Mouse (Mus musculus) naive thymus-derived CD4-positive, alpha-beta T cell, adult 5 months (primary cell): ENCODE measurements around the gene Sac3d1. TPM values are rescaled to one million over a fixed set of nuclear protein-coding genes. Genes with fewer than 3 reads are reported as not detected.

Source experiments
- polyA plus RNA-seq: library from polyadenylated mRNA; unstranded; fragments of 100-300 nt; shearing (Covaris generic); gene quantifications from one replicate; pipeline ENCODE4 v1.2.1, GENCODE M21; 2017

The Sac3d1 gene
- polyA plus RNA-seq = 13.0 TPM

GRCm38 (mm10) chr19:6117986-6118676, at the start of gene Sac3d1:
Gene Sac3d1 (minus strand): TSS chr19:6118650.

DNA sequence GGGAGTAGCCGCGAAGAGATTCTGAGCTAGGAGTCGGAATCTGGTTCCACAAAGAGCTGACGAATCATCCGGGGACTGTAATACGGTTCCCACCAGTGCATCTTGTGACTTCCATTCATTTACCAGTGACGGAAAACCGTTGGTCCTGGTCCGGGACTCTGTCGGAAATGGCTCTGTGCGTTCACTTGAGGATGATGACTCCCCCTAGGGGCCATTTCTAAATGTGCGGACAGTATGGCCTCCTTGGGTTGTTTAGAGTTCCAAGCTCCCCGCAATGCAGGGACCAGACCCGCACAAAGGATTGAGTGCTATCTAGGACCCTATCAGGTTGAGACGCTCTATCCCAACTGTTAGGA, 22.9 kb upstream of the Sac3d1 start, which contains the start of gene Arl2:
Arl2 (minus strand) TSS at position 155 of the 356 bp plus-strand sequence.

DNA sequence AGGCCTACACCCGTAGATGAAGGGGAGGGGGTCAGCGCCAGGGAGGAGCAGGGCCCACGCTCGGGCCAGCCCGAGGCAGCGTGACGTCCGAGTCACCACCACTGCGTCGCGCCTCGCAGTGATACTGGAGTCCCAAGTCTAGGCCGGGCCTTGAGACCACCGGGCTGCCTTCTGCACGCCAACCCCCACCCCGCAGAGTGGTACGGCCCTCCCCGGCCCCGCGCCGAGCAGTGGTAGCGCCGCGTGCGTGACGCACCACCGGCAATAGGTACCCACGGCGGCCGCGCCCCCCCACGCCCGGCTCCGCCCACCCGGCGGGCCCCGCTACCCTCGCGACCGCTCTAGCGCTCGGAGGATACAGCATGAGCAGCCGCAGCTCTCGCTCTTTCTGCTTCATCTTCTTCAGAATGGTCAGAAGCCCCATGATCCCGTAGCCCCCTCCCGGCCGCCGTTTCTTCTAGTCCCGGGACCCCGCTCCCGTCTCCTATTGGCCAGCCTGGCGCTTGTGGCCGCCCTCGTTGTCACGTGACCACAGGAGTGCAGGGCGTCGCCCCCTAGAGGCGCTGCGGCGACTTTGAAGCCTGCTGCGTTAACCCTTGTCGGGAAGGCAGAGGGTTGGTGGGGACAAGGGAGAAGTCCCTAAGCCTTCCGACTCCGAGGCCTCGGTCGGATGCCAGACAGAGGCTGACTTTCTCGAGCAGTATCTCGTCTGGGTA, 22.4 kb upstream of the Sac3d1 start, which contains the start of gene Batf2:
Batf2 (plus strand) TSS at position 306 of the 716 bp plus-strand sequence.

GRCm38 (mm10) chr19:6127760-6128341, 9.4 kb upstream of the Sac3d1 start, which contains the start of gene Snx15:
Gene Snx15 (minus strand): TSS chr19:6128304.

DNA sequence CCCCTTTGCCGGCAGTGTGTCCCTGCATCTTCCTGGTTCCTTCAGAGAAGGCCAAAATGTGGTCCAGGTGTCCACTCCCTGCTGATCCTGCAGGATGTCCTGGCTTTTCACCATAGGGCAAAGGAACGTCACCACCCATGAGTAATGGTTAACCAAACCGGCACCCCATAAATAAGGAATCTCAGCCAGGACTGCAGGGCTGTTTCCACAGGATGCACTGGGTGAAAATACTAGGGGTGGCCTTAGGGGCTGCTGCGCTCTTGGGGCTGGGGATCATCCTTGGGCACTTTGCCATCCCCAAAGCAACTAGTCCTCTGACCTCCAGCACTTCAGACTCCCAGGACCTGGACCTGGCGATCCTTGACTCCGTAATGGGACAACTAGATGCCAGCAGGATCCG, 12.9 kb downstream of the Sac3d1 start, which contains the start of gene Naaladl1:
Naaladl1 (plus strand) TSS at position 197 of the 400 bp plus-strand sequence.

DNA sequence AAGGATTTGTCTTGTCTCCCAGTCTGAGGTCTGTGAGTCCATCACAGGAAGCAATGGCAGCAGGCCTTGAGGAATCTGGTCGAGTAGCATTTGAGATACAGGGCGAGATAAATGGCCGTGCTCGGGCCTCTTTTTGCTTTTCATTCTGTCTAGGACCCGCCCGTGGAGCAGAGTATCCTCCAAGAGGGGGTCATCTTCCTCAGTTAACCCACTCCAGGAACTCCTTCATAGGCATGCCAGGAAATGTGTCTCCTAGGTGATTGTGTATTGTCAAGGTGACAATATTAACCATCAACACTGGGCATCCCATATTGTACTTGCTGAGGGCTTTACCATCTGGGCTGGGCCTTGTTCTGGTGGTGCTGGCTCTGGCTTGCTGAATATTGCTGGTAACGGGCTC, 24.3 kb downstream of the Sac3d1 start, which contains the start of gene AC131692.1:
AC131692.1 (plus strand) TSS at position 301 of the 400 bp plus-strand sequence.

GRCm38 (mm10) chr19:6084478-6085248, 33.8 kb downstream of the Sac3d1 start, which contains the start of the genes Zfpl1 and Cdca5:
Gene Zfpl1 (minus strand): TSS chr19:6084956.
Gene Cdca5 (plus strand): TSS chr19:6084983.

GRCm38 (mm10) chr19:6082156-6082555, 36.3 kb downstream of the Sac3d1 start, which contains the start of gene Gm28374:
Gene Gm28374 (minus strand): TSS chr19:6082256.

GRCm38 (mm10) chr19:6079983-6080480, 38.4 kb downstream of the Sac3d1 start, which contains the start of gene Tmem262:
Gene Tmem262 (plus strand): TSS chr19:6080033.

DNA sequence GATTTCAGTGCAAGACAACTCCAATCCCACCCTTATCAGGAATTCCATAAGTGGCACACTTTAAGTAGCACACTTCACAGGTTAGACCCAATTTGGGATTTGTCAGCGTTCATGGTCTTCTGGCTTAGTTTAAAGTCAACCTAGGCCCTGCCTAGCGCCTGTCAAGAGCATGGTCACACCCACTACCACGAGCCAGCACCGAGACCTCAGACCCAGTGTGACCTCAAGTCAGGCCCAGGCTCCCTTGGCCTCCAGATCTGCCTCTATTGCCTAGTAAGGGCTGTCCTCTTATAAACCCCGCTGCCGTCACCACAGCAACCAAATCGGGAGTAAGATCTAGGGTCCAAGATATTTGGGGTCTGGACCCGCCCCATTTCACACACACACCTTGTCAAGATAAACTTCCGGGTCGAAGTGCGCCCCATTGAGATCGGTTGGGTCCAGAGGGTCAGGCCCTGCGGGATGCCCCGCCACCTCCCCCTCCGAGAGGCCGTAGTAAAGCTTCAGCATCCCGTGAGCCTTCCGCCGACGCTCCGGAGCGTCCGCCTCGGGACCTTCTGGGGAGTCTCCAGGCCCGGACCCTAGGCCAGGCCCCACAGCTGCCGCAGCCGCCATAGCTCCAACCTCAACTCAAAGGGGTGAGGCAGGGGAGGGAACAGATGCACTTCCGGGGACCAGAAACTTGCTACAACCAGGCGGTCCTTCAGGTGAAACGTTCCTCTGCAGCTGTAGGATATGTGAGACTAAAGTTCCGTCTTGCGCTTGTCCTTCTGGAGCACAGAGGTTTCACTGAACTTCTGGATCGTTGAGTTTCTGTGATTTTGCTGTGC, 41.7 kb downstream of the Sac3d1 start, which contains the start of gene Vps51:
Vps51 (minus strand) TSS at position 668 of the 830 bp plus-strand sequence.

DNA sequence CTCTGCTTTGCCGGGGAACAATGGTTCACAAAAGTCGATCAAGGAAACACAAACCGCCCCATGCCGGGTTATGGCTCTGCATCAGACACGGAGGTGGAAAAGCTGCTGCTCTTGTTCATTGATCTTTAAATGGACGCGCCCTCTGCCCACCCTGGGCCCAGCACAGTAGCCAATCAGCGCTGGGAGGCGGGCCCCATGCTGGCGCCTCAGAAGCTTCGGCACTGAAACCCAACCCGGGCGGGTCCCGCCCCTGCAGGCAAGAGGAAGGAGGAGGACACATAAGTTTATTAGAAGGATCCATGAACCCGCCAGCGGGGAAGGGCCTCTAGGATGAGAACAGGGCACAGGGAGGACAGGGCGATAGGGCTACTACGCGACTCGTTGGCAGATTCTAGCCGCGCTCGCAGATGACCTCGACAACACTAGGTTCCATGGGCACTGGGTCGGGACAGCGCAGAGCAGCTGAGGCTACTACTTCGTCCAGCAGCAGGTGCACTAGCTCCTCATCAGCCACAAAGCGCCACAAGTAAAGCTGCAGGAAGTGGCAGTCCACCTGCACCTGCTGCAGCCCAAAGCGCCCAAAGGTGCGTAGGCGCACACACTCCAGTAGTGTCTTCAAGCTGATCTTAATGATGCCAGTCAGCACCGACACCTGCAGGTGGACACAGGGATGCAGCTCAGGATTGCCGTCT, 50.6 kb downstream of the Sac3d1 start, which contains the start of gene Tm7sf2:
Tm7sf2 (minus strand) TSS at position 650 of the 692 bp plus-strand sequence.

Other genes with a start within 250 kb of the Sac3d1 start
- gene Frmd8, start 243.4 kb downstream of the Sac3d1 start, polyA plus RNA-seq = 168 TPM
- 15.7 TPM for gene Slc25a45, start 240.8 kb downstream of the Sac3d1 start, polyA plus RNA-seq
- 0.55 TPM for gene Tigd3, start 224.5 kb downstream of the Sac3d1 start, polyA plus RNA-seq
- gene Dpf2, start 205.6 kb downstream of the Sac3d1 start, polyA plus RNA-seq = 128 TPM
- gene Cdc42ep2, start 193.8 kb downstream of the Sac3d1 start, polyA plus RNA-seq = 0.14 TPM
- 51.0 TPM for gene Pola2, start 154.4 kb downstream of the Sac3d1 start, polyA plus RNA-seq
- not detected for gene Slc22a20, start 132.5 kb downstream of the Sac3d1 start, polyA plus RNA-seq
- 53.1 TPM for gene Capn1, start 102.8 kb downstream of the Sac3d1 start, polyA plus RNA-seq
- gene Syvn1, start 72.1 kb downstream of the Sac3d1 start, polyA plus RNA-seq = 69.3 TPM
- gene Mrpl49, start 60.9 kb downstream of the Sac3d1 start, polyA plus RNA-seq = 37.0 TPM
- gene Fau, start 60.8 kb downstream of the Sac3d1 start, polyA plus RNA-seq = 1,034 TPM
- gene Znhit2, start 57.5 kb downstream of the Sac3d1 start, polyA plus RNA-seq = 20.1 TPM
- gene Tm7sf2, start 50.3 kb downstream of the Sac3d1 start, polyA plus RNA-seq = 15.6 TPM
- 109 TPM for gene Vps51, start 41.4 kb downstream of the Sac3d1 start, polyA plus RNA-seq
- not detected for gene Tmem262, start 38.6 kb downstream of the Sac3d1 start, polyA plus RNA-seq
- gene Gm28374, start 36.4 kb downstream of the Sac3d1 start, polyA plus RNA-seq = 0.80 TPM
- 27.6 TPM for gene Zfpl1, start 33.7 kb downstream of the Sac3d1 start, polyA plus RNA-seq
- 0.58 TPM for gene Cdca5, start 33.7 kb downstream of the Sac3d1 start, polyA plus RNA-seq
- not detected for gene AC131692.1, start 24.2 kb downstream of the Sac3d1 start, polyA plus RNA-seq
- gene Naaladl1, start 12.9 kb downstream of the Sac3d1 start, polyA plus RNA-seq = not detected
- 41.7 TPM for gene Snx15, start 9.7 kb upstream of the Sac3d1 start, polyA plus RNA-seq
- gene Batf2, start 22.3 kb upstream of the Sac3d1 start, polyA plus RNA-seq = not detected
- gene Arl2, start 22.9 kb upstream of the Sac3d1 start, polyA plus RNA-seq = 23.4 TPM
- gene Majin, start 65.7 kb upstream of the Sac3d1 start, polyA plus RNA-seq = not detected
- gene Gpha2, start 107.7 kb upstream of the Sac3d1 start, polyA plus RNA-seq = not detected
- gene Ppp2r5b, start 117.2 kb upstream of the Sac3d1 start, polyA plus RNA-seq = 22.5 TPM
- gene Atg2a, start 123.0 kb upstream of the Sac3d1 start, polyA plus RNA-seq = 91.9 TPM
- gene Ehd1, start 158.1 kb upstream of the Sac3d1 start, polyA plus RNA-seq = 15.0 TPM
- 0.21 TPM for gene Cdc42bpg, start 187.8 kb upstream of the Sac3d1 start, polyA plus RNA-seq
- gene Men1, start 216.3 kb upstream of the Sac3d1 start, polyA plus RNA-seq = 54.5 TPM
- 212 TPM for gene Map4k2, start 222.5 kb upstream of the Sac3d1 start, polyA plus RNA-seq
- gene Sf1, start 245.0 kb upstream of the Sac3d1 start, polyA plus RNA-seq = 554 TPM